Mouse (Mus musculus) G1E-ER4 (cell line): ENCODE data around the gene Opcml. TPM values are rescaled to one million over a fixed set of nuclear protein-coding genes. Genes with fewer than 3 reads are reported as not detected.

Source experiments
- GATA1 ChIP-seq: IDR thresholded peaks from one replicate; pipeline ENCODE4 v1.8.0; 2012; ENCODE audit warnings: low read length, inconsistent platforms
- polyA plus RNA-seq: library from polyadenylated mRNA; stranded (reverse); fragments of >175 nt; gene quantifications from 2 replicates; pipeline ENCODE4 v1.2.3, GENCODE M21; 2012

Gene Opcml
- polyA plus RNA-seq, 1 experiment: not detected

GRCm38 (mm10) chr9:27809741-27810140 is 19.2 kb downstream of the Opcml start:
- no peak for TF ChIP-seq GATA1

GRCm38 (mm10) chr9:27813207-27813790 is 22.7 kb downstream of the Opcml start:
- TF ChIP-seq GATA1: no peak

- no peak for TF ChIP-seq GATA1
Observed at GRCm38 (mm10) chr9:27814161-27814560, 23.6 kb downstream of the Opcml start.

- TF ChIP-seq GATA1: no peak
Observed at GRCm38 (mm10) chr9:27821197-27821596, 30.6 kb downstream of the Opcml start.

GRCm38 (mm10) chr9:27822681-27823080 is 32.1 kb downstream of the Opcml start:
- no peak for TF ChIP-seq GATA1

- no peak for TF ChIP-seq GATA1
Observed at GRCm38 (mm10) chr9:27824424-27824823, 33.8 kb downstream of the Opcml start.

- no peak for TF ChIP-seq GATA1
Observed at GRCm38 (mm10) chr9:27830519-27830918, 39.9 kb downstream of the Opcml start.

GRCm38 (mm10) chr9:27842806-27843205 is 52.2 kb downstream of the Opcml start:
- TF ChIP-seq GATA1: no peak

- no peak for TF ChIP-seq GATA1
Observed at GRCm38 (mm10) chr9:27871624-27872023, 81.0 kb downstream of the Opcml start.

GRCm38 (mm10) chr9:27889636-27890035 is 99.1 kb downstream of the Opcml start:
- no peak for TF ChIP-seq GATA1

- no peak for TF ChIP-seq GATA1
Observed at GRCm38 (mm10) chr9:27917250-27917649, 126.7 kb downstream of the Opcml start.

- no peak for TF ChIP-seq GATA1
Observed at GRCm38 (mm10) chr9:27923495-27923894, 132.9 kb downstream of the Opcml start.

GRCm38 (mm10) chr9:27923945-27924825 is 133.6 kb downstream of the Opcml start:
- no peak for TF ChIP-seq GATA1

- no peak for TF ChIP-seq GATA1
Observed at GRCm38 (mm10) chr9:27925650-27926049, 135.1 kb downstream of the Opcml start.

- TF ChIP-seq GATA1: no peak
Observed at GRCm38 (mm10) chr9:27937253-27937652, 146.7 kb downstream of the Opcml start.

- TF ChIP-seq GATA1: no peak
Observed at GRCm38 (mm10) chr9:27937660-27938059, 147.1 kb downstream of the Opcml start.
